Mouse (Mus musculus) intestine, postnatal 0 days (tissue): ENCODE measurements around the gene Il4ra. TPM values are rescaled to one million over a fixed set of nuclear protein-coding genes. Genes with fewer than 3 reads are reported as not detected.

ENCODE experiments used
- ATAC-seq: fragments of 200-750 bp; cut with Nextera tagmentation; 2 replicates; pipeline ENCODE4 v1.8.0; 2017; ENCODE audit warnings: mild to moderate bottlenecking, moderate TSS enrichment, moderate library complexity
- H3K27ac ChIP-seq: fragments of 300-500 bp; sonication (generic); 2 replicates; pipeline ENCODE4 v1.5.1; 2014; ENCODE audit warnings: mild to moderate bottlenecking, low read depth, low read length, moderate library complexity
- H3K27me3 ChIP-seq: fragments of 300-500 bp; sonication (generic); replicated peaks from 2 replicates; pipeline ENCODE4 v1.6.1; 2014; ENCODE audit warnings: low read length, mixed read lengths; ENCODE audit not compliant: control insufficient read depth, insufficient read depth
- H3K36me3 ChIP-seq: fragments of 300-500 bp; sonication (generic); 2 replicates; pipeline ENCODE4 v1.6.1; 2014; ENCODE audit warnings: mild to moderate bottlenecking, moderate library complexity; ENCODE audit not compliant: control insufficient read depth, insufficient read depth
- H3K4me1 ChIP-seq: fragments of 300-500 bp; sonication (generic); replicated peaks from 2 replicates; pipeline ENCODE4 v1.6.1; 2014; ENCODE audit warnings: antibody characterized with exemption, low read length, mixed read lengths; ENCODE audit not compliant: control insufficient read depth, insufficient read depth
- H3K4me2 ChIP-seq: fragments of 300-500 bp; sonication (generic); replicated peaks from 2 replicates; pipeline ENCODE4 v1.6.1; 2014; ENCODE audit warnings: low read depth, mild to moderate bottlenecking, moderate library complexity
- H3K4me3 ChIP-seq: fragments of 300-500 bp; sonication (generic); 2 replicates; pipeline ENCODE4 v1.5.1; 2014; ENCODE audit warnings: low read depth, low read length
- H3K9ac ChIP-seq: fragments of 300-500 bp; sonication (generic); 2 replicates; pipeline ENCODE4 v1.6.1; 2014; ENCODE audit warnings: mild to moderate bottlenecking, low read depth, low read length
- H3K9me3 ChIP-seq: fragments of 300-500 bp; sonication (generic); 2 replicates; pipeline ENCODE4 v1.6.1; 2016; ENCODE audit warnings: mixed run types; ENCODE audit not compliant: control insufficient read depth
- CTCF ChIP-seq: sonication (generic); IDR thresholded peaks from 2 replicates; pipeline ENCODE4 v1.5.1; 2016; ENCODE audit warnings: low read depth, mild to moderate bottlenecking, control low read depth, antibody characterized with exemption, moderate library complexity
- WGBS: fragments of 180-500 bp; shearing (Covaris S2); extraction: QIAGEN DNeasy Blood & Tissue Kit; methylation state at CpG from one replicate; pipeline ENCODE4 v1.1.7; 2014; 5-methylcytosine and 5-hydroxymethylcytosine counted together
- polyA plus RNA-seq: library from polyadenylated mRNA; unstranded; fragments of >200 nt; fragmentation: Nextera tagmentation; extraction: Ambion mirVana; gene quantifications from 2 replicates; pipeline ENCODE4 v1.2.1, GENCODE M21; 2015

The Il4ra gene
- polyA plus RNA-seq, 1 experiment from 2014 or later = 32.3 TPM

DNA sequence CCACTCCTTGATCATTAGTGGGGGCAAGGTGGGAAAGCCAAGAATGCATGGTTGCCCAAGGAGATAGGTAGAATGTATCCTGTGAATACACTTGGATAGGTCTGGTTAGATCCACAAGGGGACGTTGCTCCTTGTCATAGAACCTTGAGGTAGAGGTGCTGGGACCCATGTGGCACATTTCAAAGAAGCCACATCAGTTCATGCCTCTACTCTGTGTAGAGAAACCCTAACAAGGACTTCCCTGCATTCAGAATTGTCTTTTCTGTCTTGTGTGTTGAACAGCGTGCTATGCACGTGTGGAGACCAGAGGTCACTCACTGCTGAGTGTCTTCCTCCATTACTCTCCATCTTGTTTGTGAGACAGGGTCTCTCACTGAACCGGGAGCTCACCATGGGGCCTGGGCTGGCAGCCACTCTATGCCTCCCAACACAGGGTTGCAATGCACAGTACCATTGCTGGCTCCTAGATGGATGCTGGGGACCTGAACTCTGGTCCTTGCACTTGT lies 56.3 kb downstream of the Il4ra start:
- Histone ChIP-seq H3K9me3 (no peaks in the 10 kb centered on the region), H3K27me3 (no peaks in the 10 kb centered on the region), H3K4me1 (no peaks in the 10 kb centered on the region), H3K9ac (no peak overlapping the region), H3K4me3 (no peak overlapping the region), H3K27ac (no peak overlapping the region), H3K4me2 (no peak overlapping the region), H3K36me3 (no peaks in the 10 kb centered on the region)
- 90% methylated on average over 4 of the region's 4 CpGs for WGBS
- TF ChIP-seq CTCF = no peak
- ATAC-seq = no peak

DNA sequence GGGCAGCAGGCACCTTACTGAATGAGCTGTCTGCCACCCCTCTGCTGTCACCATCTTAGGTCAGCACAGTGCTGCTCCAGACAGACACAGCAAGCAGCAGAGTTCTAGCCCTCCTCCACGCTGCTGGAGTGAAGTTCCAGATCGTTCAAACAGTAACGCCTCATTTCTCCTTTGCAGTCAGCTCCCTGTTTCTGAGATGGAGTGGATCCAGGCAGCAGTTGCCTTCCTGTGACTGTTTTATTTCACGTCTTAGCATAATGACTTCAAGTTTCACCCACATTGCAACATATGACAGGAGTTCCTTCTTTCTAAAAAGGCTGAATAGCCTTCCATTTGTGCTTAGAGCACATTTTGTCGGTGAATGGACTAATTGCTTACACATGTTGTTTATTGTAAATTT lies 61.7 kb downstream of the Il4ra start:
- TF ChIP-seq CTCF = no peak
- Histone ChIP-seq H3K4me1 (no peaks in the 10 kb centered on the region), H3K4me3 (no peak overlapping the region), H3K9me3 (no peaks in the 10 kb centered on the region), H3K36me3 (no peaks in the 10 kb centered on the region), H3K9ac (no peak overlapping the region), H3K4me2 (no peak overlapping the region), H3K27me3 (no peaks in the 10 kb centered on the region), H3K27ac (no peak overlapping the region)
- ATAC-seq = no peak
- WGBS = 74% methylated on average over 5 of the region's 5 CpGs

GRCm38 (mm10) chr7:125615453-125615852 lies 63.5 kb downstream of the Il4ra start:
- ATAC-seq = no peak
- H3K9ac ChIP-seq = no peak overlapping the region

DNA sequence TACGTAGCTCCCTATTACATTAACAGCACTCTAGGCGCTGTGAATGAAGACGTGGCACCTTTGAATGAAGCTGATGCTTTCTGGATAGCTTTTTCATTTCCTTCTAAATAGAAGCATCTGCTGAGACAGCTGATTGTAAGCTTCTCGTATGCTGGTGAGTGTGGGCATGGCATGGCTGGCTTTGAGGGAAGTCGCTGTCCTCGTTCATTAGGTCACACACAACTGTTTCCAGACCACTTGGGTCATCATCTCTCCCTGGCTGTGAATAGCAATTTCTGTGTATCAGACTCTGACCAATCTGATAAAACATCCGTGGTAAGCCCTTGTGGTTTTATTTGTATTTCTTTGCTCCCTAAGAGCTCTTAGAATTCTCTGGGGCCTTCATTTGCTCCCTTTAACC lies 66.1 kb downstream of the Il4ra start:
- 74% methylated on average over 7 of the region's 7 CpGs for WGBS
- no peaks in the 10 kb centered on the region for H3K36me3 ChIP-seq
- no peak for TF ChIP-seq CTCF
- no peak overlapping the region for H3K27ac ChIP-seq
- H3K4me3 ChIP-seq = no peak overlapping the region
- H3K9ac ChIP-seq = no peak overlapping the region
- no peak overlapping the region for H3K4me2 ChIP-seq
- ATAC-seq = no peak
- H3K9me3 ChIP-seq = no peaks in the 10 kb centered on the region
- H3K4me1 ChIP-seq = no peaks in the 10 kb centered on the region
- no peaks in the 10 kb centered on the region for H3K27me3 ChIP-seq

More at GRCm38 (mm10) chr7:125615453-125615852, 63.5 kb downstream of the Il4ra start:
- no peaks in the 10 kb centered on the region for H3K9me3 ChIP-seq
- H3K4me2 ChIP-seq = no peak overlapping the region
- no peaks in the 10 kb centered on the region for H3K27me3 ChIP-seq
- H3K4me1 ChIP-seq = no peaks in the 10 kb centered on the region
- H3K36me3 ChIP-seq = no peaks in the 10 kb centered on the region
- TF ChIP-seq CTCF = no peak
- 77% methylated on average over 7 of the region's 7 CpGs for WGBS
- no peak overlapping the region for H3K4me3 ChIP-seq
- H3K27ac ChIP-seq = no peak overlapping the region

GRCm38 (mm10) chr7:125620077-125620476 lies 68.2 kb downstream of the Il4ra start:
- H3K9ac ChIP-seq = no peak overlapping the region
- no peak overlapping the region for H3K27ac ChIP-seq
- no peaks in the 10 kb centered on the region for H3K27me3 ChIP-seq
- H3K4me2 ChIP-seq = no peak overlapping the region
- no peak for ATAC-seq
- no peak overlapping the region for H3K4me3 ChIP-seq
- no peaks in the 10 kb centered on the region for H3K4me1 ChIP-seq
- no peaks in the 10 kb centered on the region for H3K36me3 ChIP-seq
- TF ChIP-seq CTCF = no peak
- no peaks in the 10 kb centered on the region for H3K9me3 ChIP-seq
- WGBS = 63% methylated on average over 4 of the region's 4 CpGs

GRCm38 (mm10) chr7:125622741-125623685 lies 71.1 kb downstream of the Il4ra start:
- no peaks in the 10 kb centered on the region for H3K36me3 ChIP-seq
- no peaks in the 10 kb centered on the region for H3K9me3 ChIP-seq
- no peak overlapping the region for H3K9ac ChIP-seq
- no peaks in the 10 kb centered on the region for H3K4me1 ChIP-seq
- no peaks in the 10 kb centered on the region for H3K27me3 ChIP-seq
- no peak for ATAC-seq
- TF ChIP-seq CTCF = no peak
- 65% methylated on average over 7 of the region's 7 CpGs for WGBS
- H3K4me3 ChIP-seq = no peak overlapping the region
- H3K27ac ChIP-seq = no peak overlapping the region
- no peak overlapping the region for H3K4me2 ChIP-seq
